Mouse (Mus musculus): ENCODE measurements around the gene Rasa2.
"Not testable (repeated sequence)": the region's sequence is repeated elsewhere in the genome, so short reads cannot be mapped to it uniquely, and the experiment has no call there.

Rasa2 gene

DNA sequence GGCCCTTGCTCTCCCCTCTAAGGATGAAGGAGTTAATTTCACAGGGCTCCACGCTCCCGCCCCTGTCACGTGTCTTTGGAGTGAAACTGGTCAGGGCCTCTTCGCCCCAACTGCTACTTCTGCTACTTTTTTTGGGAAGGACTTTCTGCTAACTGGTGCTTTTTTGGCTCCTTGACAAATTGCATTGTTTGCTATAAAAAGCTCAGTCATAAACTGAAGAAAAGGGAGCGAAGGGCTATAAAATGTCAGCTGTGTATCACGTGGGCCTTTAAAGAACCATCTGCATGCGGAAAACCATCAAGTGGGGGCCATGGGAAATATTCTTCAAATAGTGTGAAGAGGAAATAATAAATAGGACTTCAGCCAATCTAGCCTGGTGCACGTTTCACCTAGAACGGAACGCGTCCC, 100.7 kb downstream of the Rasa2 start:
- DNase-seq (ENCODE audit: extremely low spot score, low spot score), result no peak

DNA sequence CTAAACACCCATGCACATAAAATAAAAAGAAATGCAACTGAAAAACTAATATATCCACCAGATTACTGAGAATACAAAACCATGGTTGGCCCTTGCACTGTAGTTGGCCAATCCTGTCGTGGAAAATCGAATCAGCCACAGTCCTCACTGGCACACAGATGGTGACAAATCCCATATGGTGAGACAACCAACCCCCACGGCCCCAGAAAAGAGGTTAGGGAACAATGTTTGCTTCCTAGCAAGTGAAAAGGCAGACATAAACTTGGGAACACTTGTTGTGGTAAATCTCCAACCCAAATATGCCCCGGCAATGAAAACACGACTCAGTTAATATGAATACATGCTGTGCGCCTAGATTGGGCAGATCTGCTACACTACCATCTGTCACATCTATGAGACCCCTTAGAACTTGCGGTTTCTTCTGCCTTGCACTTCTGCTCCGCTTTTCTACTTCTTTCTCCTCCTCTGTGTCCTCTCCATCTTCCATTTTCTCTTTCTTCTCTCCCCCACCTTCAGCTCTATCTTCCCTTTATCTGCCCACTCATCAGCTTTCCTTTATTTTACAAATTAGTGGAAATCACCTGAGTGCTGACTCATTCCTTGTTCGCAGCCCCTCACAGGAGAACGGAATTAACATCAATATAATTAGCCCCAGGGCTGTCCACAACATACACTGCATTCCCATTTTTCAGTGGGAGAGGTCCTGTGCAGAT, 101.3 kb downstream of the Rasa2 start:
- no peak for DNase-seq (ENCODE audit: extremely low spot score, low spot score)

DNA sequence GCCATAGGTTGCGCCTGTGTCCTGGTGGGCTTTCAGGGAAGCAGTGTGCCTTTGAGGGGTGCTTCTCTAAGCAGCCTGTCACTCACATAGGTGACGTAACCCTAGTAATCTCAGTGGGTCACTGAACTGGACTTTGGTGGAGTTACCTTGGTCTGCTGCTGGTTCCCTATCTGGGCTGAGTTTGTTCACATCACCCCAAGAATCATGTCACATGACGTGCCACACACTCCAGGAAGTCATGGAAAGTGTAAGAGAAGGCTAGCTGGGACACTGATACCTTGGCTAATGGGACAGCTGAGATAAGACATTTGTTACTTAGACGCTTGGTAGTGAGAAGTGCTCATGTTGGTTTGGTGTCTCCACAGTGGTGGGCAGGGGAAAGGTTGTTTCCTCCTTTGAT, 105.4 kb downstream of the Rasa2 start:
- DNase-seq (ENCODE audit: extremely low spot score, low spot score), result no peak

DNA sequence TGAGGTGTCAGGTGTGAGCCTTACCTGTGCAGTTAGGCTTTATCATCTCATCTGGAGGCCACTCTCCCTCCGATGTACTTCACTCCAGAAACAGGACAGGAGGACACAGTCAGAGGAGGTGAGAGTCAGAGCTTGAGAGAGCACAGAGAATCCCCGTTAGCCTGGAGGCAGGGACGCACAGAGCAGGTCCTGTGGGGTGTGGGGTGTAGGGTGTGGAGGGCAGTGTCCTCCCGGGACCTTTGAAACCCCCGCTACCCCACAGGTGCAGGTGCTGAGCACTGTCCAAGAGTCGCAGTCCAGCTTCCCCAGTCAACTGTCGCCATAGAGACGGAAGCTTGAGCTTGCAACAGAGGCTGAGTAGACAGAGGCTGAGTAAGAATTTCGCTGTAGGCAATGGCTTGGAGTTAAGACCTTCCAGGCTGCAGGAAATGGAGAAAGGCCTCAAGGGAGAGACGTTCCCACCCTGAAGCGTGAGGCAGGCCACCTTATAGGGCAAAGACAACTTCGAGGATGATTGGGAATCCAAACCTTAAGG, 106.4 kb downstream of the Rasa2 start, which contains the start of gene Gm28729:
Gm28729 (minus strand) TSS at position 293 of the 535 bp plus-strand sequence.
- no peak for DNase-seq (ENCODE audit: extremely low spot score, low spot score)

DNA sequence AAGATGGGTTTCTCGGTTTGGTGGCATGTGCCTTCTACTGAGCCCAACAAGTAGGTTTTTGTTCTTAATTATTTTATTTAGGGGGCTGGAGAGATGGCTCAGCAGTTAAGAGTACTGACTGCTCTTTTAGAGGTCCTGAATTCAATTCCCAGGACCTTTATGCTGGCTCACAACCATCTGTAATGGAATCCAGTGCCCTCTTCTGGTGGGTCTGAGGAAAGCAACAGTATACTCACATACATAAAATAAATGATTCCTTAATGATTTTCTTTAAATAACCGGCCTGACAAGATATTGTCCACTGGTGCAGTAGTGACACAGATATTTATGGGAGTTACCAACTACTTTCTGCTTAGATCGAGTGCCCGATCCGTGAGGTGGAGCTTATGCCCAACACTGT, 108.3 kb downstream of the Rasa2 start:
- DNase-seq (ENCODE audit: extremely low spot score, low spot score), result no peak

DNA sequence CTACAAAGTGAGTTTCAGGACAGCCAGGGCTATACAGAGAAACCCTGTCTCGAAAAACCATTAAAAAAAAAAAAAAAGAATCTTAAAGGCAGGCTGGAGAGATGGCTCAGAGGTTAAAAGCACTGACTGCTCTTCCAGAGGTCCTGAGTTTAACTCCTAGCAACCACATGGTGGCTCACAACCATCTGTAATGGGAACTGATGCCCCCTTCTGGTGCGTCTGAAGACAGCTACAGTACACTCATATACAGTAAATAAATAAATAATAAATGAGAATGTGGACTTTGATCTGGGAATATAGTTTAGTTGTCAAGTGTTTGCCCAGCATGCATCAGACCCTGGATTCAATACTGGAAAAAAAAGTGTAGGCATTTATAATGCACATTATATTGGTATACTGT, 109.8 kb downstream of the Rasa2 start:
- DNase-seq (ENCODE audit: extremely low spot score, low spot score), result not testable (repeated sequence)

DNA sequence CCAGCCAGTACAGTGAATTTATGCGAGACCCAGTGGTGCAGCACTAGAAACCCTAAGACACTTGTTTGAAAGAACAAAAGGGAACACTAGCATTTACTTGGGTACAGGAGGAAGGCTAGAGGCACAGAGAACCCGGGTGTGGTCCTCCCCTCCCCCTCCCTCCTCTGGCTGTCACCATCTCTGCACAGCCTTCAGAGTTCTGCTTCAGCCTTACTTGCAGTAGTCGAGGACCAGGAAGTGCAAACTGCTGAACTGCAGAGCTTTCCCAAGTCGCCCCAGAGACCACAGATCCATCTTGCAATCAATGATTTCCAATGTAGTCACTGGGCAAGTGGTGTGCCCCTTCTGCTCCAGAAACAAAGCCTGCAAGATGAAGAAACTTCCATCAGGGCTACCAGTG, 114.0 kb downstream of the Rasa2 start:
- no peak for DNase-seq (ENCODE audit: extremely low spot score, low spot score)

DNA sequence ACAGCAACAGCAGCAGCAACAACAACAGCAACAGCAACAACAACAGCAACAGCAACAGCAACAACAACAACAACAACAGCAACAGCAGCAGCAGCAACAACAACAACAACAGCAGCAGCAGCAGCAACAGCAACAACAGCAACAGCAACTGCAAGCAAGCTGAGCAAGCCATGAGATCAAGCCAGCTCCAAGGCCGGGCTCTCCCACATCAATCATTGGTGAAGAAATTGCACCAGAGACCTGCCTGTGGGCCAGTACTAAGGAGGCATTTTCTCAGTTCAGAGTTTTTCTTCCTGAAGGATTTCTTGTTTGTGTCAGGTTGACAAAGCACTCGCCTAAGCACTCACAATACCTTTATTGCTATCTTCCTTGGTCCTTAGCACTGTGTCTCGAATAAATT, 114.6 kb downstream of the Rasa2 start:
- no peak for DNase-seq (ENCODE audit: extremely low spot score, low spot score)

DNA sequence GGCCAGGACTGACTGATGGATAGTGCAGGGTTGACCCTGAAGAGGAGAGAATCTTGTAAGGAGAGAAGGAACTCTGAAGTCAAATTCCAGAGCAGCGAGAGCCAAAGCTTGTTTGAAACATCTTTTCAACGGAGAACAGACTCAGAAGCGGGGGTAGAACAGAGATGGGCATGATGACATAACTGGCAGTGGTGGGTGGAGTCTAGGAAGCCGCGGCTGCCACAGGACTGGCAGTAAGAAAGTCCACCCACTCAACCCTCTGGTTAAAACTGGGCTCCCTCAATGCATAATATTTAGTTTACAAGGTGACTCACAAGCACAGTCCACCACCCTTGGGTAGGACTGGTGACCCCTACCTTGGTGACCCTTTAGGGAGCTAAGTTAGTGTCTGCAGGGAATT, 115.7 kb downstream of the Rasa2 start:
- DNase-seq (ENCODE audit: extremely low spot score, low spot score), result no peak

DNA sequence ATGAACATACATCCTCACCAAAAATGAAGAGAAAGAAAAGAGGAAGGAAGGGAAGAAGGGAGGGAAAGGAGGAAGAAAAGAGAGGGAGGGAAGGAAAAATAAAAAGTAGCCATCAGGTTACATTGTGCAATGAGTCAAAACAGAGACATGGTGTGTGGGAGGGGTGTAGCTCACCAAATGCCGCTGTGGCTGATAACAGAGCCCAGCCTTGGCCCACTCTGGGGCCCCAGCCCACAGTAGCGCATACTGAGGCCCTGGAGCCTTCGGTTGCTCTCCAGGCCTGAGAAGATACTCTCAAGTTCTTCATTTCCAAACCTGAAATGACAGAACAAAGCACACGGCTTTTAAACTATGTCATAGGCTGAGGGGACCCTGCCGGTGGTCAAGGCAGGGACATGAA, 117.1 kb downstream of the Rasa2 start:
- DNase-seq (ENCODE audit: extremely low spot score, low spot score), result no peak

DNA sequence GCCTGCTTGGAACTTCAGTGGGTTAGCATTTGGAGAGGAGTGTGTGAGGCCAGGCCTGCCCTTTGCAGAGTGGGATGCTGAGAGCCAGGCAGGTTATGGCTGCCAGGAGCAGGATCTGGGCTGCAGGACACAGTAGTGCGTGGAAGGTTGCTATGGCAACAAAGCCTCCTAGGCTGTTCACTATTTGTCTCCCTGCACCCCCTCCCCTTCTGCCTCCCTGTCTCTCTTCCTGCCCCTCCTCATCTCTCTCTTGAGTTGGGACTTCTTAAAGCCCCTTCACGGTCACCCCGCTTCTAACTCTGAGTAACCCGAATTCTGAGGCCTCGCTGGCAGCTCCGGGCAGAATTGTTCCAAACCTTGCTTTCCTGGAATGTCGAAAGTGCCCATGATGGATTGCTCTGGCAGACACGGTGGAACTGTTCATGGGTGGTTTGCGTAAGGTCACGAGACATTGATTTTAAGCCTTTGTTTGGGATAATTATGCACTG, 125.4 kb downstream of the Rasa2 start:
- peak; percentile 67 for DNase-seq (ENCODE audit: extremely low spot score, low spot score)

DNA sequence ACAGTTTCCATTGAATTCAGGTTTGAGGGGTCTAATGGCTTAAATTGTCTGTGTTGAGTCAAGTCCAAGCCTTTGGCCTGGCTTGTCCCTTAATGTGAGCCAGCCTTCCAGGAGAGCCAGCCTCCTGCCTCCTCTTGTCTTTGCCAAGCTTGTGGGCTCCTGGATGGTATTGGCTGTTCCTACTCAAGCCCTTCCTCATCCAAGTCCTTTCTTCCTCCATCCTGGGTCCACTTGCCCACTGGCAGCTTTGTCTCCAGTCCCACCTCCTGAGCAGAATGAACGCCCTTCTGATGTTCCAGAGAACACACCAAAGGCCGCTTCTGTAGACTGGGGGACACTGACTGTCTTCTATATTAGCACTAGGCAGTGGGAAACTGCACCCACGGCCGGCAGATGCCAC, 126.3 kb downstream of the Rasa2 start:
- no peak for DNase-seq (ENCODE audit: extremely low spot score, low spot score)

DNA sequence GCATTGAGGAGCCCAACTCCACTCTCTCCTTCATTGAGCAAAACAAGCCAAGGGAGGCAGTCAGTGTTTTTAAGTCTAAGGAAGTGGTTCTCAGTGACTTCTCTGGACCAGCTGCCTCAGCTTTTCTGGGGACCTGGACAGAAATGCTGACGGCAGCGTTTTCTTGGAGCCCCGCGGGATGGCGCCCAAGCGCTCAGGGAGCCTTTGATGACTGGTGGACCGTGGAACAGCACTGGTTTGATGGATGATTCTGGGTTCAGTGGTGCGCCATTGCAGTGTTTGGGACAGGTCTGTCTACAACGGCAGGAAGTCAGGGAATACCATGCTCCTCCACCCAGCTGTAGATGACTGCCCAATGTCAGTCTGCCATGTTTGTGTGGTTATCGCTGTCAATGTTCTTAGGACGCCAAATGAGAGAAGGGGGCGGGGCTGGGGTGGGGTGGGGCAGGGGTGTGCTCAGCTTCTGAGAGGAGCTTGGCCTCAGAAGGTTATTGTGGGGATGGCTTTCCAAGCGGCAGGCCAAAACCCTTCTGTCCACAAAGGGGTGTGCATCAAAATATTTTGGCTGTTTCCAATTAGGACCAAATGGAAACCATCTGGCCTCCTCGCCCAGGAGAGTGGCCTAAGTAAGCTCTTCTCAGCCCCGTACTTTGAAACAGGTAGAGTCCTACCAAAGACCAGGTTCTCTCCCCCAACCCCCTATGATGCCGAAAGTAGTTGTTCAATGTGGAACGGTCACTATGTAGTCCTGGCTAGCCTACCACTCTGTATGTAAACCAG, 127.1 kb downstream of the Rasa2 start:
- no peak for DNase-seq (ENCODE audit: extremely low spot score, low spot score)

DNA sequence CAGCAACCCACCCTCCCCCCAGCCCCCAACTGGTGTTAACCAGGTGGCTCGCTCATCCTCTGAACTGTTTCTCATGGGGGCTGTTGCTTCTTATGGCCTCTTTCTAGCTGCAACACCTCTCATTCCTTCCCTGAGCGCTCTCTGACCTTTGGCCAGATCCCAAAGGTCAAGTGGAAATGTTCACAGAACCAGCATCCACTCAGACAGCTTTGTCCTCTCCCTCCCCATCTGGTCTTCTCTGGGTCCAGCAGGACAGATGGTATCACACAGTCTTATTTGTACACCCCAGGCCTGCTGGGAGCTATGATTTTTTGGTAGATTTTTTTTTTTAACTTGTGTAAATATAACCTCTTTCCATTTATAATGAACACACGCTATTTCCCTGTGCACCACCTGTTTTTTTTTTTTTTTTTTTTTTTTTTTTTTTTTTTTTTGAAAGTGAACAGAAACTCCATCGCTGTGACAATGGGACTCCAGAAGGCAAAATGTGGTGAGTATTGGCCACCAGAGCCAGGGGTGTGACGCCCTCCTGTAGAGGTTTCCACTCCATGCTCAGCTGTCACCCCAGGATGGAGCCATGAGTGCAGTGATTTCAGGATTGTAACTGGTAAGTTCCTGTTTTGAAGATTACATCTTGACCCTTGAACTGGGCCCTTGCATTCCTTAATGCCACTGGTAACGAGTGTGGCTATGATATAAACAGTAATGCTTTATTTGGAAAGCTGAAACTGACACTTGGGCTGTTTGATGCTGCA, 128.4 kb downstream of the Rasa2 start:
- DNase-seq (ENCODE audit: extremely low spot score, low spot score), result no peak

DNA sequence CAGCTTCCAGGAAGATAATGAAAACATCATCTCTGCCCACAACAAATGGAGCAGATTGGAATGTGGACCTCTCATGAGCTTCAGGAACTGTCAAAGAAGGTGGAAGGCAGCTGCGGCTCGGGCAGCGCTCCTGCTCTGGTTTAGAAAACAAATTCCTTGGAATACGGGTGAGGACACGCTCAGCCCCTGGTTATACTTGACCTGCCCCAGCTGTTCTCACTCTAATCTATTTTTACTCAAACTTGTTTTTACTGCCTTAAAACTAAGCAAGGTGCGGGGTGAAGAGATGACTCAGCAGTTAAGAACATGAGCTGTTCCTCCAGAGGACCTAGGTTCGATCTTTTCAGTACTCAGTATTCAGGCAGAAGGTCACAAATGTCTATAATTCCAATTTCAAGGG, 130.2 kb downstream of the Rasa2 start:
- no peak for DNase-seq (ENCODE audit: extremely low spot score, low spot score)

DNA sequence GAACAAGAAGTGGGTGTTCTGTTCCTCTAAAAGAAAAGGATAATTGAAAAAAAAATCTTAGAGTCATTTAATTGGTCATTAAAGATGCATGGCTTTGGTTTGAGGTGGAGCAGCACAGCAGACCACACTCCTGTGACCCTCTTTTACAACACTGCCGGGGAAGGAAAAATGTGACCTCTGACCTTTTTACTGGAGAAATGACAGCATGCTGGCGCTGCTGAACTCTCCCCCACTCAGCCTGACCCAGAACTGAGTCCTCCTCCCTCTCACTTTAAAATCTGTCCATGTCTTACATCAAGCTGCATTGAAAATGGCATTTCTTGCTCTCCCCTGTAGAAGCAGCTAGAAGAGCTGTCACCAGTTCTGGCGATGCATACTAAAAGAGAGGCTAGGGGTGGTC, 138.2 kb downstream of the Rasa2 start:
- no peak for DNase-seq (ENCODE audit: extremely low spot score, low spot score)

DNA sequence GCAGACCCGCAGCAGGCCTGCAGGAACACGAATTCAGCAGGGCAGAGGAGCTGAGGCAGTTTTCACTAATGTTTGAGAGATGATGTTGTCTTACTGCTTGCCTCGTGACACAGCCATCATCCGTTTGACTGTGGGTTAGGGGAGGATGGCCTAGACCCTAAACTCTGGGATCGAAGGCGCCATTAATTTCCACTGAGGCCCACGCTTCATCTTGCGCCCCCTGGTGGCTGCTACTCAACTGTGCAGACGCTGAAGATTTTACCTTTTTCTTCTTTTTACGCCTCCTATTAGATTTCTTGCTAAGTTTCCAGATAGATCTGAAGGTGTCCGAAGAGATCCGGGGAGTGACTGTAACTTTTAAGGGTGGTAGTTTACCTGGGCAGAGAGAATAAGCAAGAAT, 139.6 kb downstream of the Rasa2 start:
- DNase-seq (ENCODE audit: extremely low spot score, low spot score), result peak; percentile 57

Measured in neural tube, embryonic 10.5 days (tissue).